Mouse (Mus musculus) limb, embryonic 12.5 days (tissue): ENCODE data around the gene Ugt1a1. TPM values are rescaled to one million over a fixed set of nuclear protein-coding genes. Genes with fewer than 3 reads are reported as not detected.
"Not testable (repeated sequence)": the region's sequence is repeated elsewhere in the genome, so short reads cannot be mapped to it uniquely, and the experiment has no call there.

Experiments used
- ATAC-seq: fragments of 200-750 bp; cut with Nextera tagmentation; 2 replicates; pipeline ENCODE4 v1.8.0; 2017; ENCODE audit warnings: low read depth, moderate TSS enrichment; ENCODE audit not compliant: insufficient number of reproducible peaks, insufficient read depth, low FRiP score, low TSS enrichment
- H3K27ac ChIP-seq: fragments of 300-500 bp; sonication (generic); 2 replicates; pipeline ENCODE4 v1.5.1; 2016; ENCODE audit warnings: mild to moderate bottlenecking, moderate library complexity
- H3K27me3 ChIP-seq: fragments of 300-500 bp; sonication (generic); 2 replicates; pipeline ENCODE4 v1.6.1; 2016; ENCODE audit warnings: mild to moderate bottlenecking, moderate library complexity
- H3K36me3 ChIP-seq: fragments of 300-500 bp; sonication (generic); 2 replicates; pipeline ENCODE4 v1.6.1; 2016; ENCODE audit warnings: mild to moderate bottlenecking, moderate library complexity
- H3K4me1 ChIP-seq: fragments of 300-500 bp; sonication (generic); replicated peaks from 2 replicates; pipeline ENCODE4 v1.6.1; 2016
- H3K4me2 ChIP-seq: fragments of 300-500 bp; sonication (generic); 2 replicates; pipeline ENCODE4 v1.6.1; 2016; ENCODE audit warnings: mild to moderate bottlenecking, moderate library complexity
- H3K4me3 ChIP-seq: fragments of 300-500 bp; sonication (generic); replicated peaks from 2 replicates; pipeline ENCODE4 v1.5.1; 2016; ENCODE audit warnings: mild to moderate bottlenecking
- H3K9ac ChIP-seq: fragments of 300-500 bp; sonication (generic); replicated peaks from 2 replicates; pipeline ENCODE4 v1.6.1; 2016; ENCODE audit warnings: mild to moderate bottlenecking, moderate library complexity
- H3K9me3 ChIP-seq: fragments of 300-500 bp; sonication (generic); 2 replicates; pipeline ENCODE4 v1.6.1; 2016; ENCODE audit warnings: mild to moderate bottlenecking, moderate library complexity
- WGBS: fragments of 180-500 bp; shearing (Covaris S2); methylation state at CpG from one replicate; pipeline ENCODE4 v1.1.7; 2016; 5-methylcytosine and 5-hydroxymethylcytosine counted together
- polyA plus RNA-seq: library from polyadenylated mRNA; unstranded; fragments of >200 nt; fragmentation: Nextera tagmentation; extraction: Ambion mirVana; gene quantifications from 2 replicates; pipeline ENCODE4 v1.2.1, GENCODE M21; 2016

The Ugt1a1 gene
- polyA plus RNA-seq, 1 experiment from 2014 or later, result not detected

DNA sequence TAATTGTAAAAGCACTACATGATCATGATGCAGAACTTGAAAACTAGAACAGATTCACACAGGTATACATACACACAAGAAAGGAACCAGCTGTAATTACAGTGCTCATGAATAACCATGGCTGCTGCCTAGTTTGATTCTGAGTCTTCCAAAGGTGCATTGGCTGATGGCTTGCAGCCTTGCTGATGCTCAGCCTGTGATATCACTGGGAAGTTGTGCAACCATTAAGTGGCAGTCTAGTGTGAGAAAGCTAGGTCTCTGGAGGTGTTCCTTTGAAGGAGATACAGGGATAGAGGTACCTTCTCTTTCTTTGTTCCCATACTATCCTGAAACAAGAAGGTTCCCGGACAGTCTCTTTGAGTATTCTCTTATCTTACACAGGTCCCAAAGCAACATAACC lies 7.3 kb downstream of the Ugt1a1 start:
- Histone ChIP-seq H3K27ac (no peak overlapping the region), H3K4me3 (no peak overlapping the region), H3K9me3 (peaks cover 33% of the 10 kb centered on the region), H3K9ac (no peak overlapping the region), H3K27me3 (no peaks in the 10 kb centered on the region), H3K36me3 (no peaks in the 10 kb centered on the region), H3K4me2 (no peak overlapping the region), H3K4me1 (no peaks in the 10 kb centered on the region)
- WGBS, result 12% methylated on average over 1 of the region's 1 CpGs
- ATAC-seq, result no peak

DNA sequence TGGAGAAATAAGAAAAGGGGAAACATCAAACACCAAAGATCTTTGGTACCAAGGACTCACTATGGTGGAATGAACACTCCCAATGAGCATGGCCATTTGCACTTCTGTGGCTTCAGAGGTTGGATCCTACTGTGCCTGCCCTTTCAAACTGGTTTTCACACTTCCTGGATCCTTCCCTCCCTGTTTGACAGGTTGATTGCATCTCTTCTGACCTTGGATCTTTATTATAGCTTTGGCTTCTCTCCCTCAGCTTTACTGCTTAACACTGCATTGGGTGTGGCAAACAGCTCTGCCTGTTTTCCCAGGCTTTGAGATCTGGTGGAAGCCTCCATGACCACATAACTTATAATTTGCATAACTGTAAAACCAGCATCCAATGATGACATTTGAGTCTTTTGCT lies 8.6 kb downstream of the Ugt1a1 start:
- Histone ChIP-seq H3K4me1 (no peaks in the 10 kb centered on the region), H3K4me2 (no peak overlapping the region), H3K4me3 (no peak overlapping the region), H3K9me3 (peaks cover 23% of the 10 kb centered on the region), H3K36me3 (no peaks in the 10 kb centered on the region), H3K27me3 (no peaks in the 10 kb centered on the region), H3K27ac (no peak overlapping the region), H3K9ac (no peak overlapping the region)
- no peak for ATAC-seq

DNA sequence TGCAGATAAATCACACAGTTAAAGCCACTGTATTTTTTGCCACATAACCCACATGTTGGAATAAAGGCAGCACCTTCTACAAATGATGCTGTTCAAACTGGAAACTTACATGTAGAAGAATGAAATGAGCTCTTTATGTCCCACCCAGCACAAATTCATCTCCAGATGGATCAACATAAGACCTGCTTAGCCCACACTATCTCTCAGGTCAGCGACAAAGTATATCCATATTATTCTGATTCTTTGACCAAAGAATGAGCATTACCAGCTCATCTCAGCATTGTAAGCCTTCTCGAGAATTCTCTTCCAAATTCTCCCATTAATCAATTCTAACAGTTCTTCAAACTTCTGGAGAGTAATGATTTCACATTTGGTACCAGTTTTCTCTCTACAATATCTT lies 10.5 kb downstream of the Ugt1a1 start:
- WGBS, result 54% methylated on average over 2 of the region's 2 CpGs
- H3K4me1 ChIP-seq, result no peaks in the 10 kb centered on the region

DNA sequence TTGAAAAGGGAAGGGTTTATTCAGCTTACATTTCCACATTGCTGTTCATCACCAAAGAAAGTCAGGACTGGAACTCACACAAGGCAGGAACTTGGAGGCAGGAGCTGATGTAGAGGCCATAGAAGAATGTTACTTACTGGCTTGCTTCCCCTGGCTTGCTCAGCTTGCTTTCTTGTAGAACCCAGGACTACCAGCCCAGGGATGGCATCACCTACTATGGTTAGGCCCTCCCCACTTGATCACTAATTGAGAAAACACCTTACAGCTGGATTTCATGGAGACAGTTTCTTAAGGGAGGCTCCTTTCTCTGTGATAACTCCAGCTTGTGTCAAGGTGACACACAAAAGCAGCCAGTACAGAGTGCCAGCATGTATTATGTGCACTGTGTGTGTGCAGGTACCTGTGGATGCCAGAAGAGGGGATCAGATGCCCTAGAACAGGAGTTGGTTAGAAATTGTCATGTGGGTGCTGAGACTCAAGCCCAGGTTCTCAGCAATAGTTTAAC lies 11.3 kb downstream of the Ugt1a1 start:
- H3K9me3 ChIP-seq, result peaks cover 28% of the 10 kb centered on the region
- ATAC-seq, H3K4me2 ChIP-seq, H3K9ac ChIP-seq, H3K27ac ChIP-seq, H3K4me3 ChIP-seq, H3K36me3 ChIP-seq, H3K4me1 ChIP-seq, H3K27me3 ChIP-seq: not testable (repeated sequence)

More for the DNA sequence above, 10.5 kb downstream of the Ugt1a1 start:
- no peaks in the 10 kb centered on the region for H3K36me3 ChIP-seq
- no peak overlapping the region for H3K4me2 ChIP-seq
- no peak overlapping the region for H3K4me3 ChIP-seq
- H3K27ac ChIP-seq, result no peak overlapping the region
- no peak for ATAC-seq
- H3K9me3 ChIP-seq, result peaks cover 25% of the 10 kb centered on the region
- H3K9ac ChIP-seq, result no peak overlapping the region
- no peaks in the 10 kb centered on the region for H3K27me3 ChIP-seq

DNA sequence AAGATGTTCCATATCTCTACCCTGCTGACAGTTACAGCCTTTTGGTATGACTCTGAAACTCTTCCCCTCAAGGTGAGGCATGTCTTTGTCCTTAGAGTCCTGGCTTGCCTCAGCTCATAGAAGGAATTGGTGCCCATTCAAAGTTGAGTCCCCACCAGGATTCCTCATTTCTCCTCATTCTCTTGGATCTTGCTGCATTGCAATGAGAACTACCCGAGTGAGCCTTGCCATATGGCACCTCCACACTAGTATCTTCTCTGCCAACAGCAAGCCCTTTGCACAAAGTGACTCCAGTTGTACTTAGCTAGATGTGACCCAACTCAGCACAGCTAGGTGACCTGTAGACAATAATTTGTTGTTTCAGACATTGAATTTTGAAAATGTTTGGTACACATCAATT lies 11.8 kb downstream of the Ugt1a1 start:
- Histone ChIP-seq H3K27ac (no peak overlapping the region), H3K4me3 (no peak overlapping the region), H3K36me3 (no peaks in the 10 kb centered on the region), H3K4me2 (no peak overlapping the region), H3K4me1 (no peaks in the 10 kb centered on the region), H3K27me3 (no peaks in the 10 kb centered on the region), H3K9ac (no peak overlapping the region), H3K9me3 (peaks cover 34% of the 10 kb centered on the region)
- 53% methylated on average over 1 of the region's 1 CpGs for WGBS
- no peak for ATAC-seq

DNA sequence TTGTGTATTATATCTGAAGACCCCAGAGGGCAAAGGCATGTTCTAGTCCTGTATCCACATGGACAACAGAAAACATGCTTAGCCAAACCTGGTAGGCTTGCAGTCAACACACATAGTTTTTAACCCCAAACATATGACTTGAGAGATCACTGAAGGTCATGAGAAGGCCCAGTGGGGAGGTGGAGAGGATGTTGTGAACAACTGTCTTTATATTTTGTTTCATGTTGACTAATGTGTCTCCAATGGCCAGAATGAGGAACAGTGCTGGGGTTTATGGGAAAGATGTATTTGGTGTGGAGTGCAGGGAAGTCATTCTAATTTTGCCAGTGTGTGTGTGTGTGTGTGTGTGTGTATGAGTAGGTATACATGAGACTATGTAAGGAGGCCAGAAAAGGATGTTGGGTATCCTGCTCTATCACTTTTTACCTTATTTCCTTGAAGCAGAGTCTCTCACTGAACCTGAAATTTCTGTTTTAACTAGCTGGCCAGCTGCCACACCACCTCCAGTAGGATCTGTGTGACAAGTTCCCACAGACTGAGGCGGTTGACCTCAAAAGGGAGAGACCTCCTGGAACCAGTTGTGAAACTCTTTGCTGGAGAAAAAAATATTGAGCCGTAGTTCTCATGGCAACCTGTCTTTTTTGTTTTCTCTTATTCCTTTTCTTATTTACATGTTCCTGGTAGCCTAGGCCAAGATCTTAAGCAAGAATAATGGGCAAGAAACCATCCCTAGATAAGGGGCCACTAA lies 12.4 kb downstream of the Ugt1a1 start:
- WGBS, result 66% methylated on average over 2 of the region's 2 CpGs
- no peaks in the 10 kb centered on the region for H3K4me1 ChIP-seq
- H3K9me3 ChIP-seq, result peaks cover 40% of the 10 kb centered on the region
- no peaks in the 10 kb centered on the region for H3K36me3 ChIP-seq
- no peak for ATAC-seq
- H3K9ac ChIP-seq, result no peak overlapping the region
- no peak overlapping the region for H3K27ac ChIP-seq
- H3K4me2 ChIP-seq, result no peak overlapping the region
- H3K27me3 ChIP-seq, result no peaks in the 10 kb centered on the region
- no peak overlapping the region for H3K4me3 ChIP-seq

DNA sequence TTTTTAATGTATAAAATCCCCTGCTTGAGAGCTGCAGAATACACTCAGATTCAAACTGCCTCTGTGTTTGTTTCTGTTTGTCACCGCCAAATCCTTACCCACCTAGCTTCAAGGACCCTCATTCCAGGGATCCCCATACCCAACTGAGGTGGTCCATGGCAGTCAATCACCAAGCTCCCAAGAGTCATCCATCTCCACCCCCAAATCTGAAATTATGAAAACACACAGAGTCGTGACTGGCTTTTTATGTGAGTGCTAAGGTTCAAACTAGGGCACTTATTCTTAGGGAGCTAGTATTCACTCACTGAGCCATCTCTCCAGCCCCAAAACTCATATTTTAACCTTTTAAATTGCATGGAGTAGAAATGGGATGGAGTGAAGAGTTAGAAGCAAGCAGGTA lies 13.5 kb downstream of the Ugt1a1 start:
- not testable (repeated sequence) for H3K27ac ChIP-seq, H3K4me3 ChIP-seq, H3K36me3 ChIP-seq, ATAC-seq, H3K4me2 ChIP-seq, H3K4me1 ChIP-seq, H3K9ac ChIP-seq, H3K27me3 ChIP-seq
- peaks cover 51% of the 10 kb centered on the region for H3K9me3 ChIP-seq
- WGBS, result 36% methylated on average over 2 of the region's 2 CpGs

DNA sequence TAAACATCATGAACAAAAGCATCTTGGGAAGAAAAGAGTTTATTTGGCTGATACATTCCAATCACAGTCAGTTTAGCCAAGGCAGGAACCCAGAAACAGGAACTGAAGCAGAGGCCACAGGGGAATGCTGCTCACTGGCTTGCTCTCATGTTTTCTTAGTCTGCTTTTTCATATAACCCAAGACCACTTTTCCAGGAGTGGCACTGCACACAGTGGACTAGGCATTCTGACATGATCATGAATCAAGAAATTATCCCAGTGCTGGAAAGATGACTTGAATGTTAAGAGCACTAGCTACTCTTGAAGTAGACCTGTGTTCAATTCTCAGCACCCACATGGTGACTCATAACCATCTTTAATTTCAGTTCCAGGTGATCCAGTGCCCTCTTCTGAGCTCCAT lies 14.0 kb downstream of the Ugt1a1 start:
- Histone ChIP-seq H3K36me3 (no peaks in the 10 kb centered on the region), H3K9me3 (peaks cover 55% of the 10 kb centered on the region), H3K27me3 (no peaks in the 10 kb centered on the region), H3K4me2 (no peak overlapping the region), H3K27ac (no peak overlapping the region), H3K9ac (no peak overlapping the region), H3K4me3 (no peak overlapping the region), H3K4me1 (no peaks in the 10 kb centered on the region)
- ATAC-seq, result no peak

DNA sequence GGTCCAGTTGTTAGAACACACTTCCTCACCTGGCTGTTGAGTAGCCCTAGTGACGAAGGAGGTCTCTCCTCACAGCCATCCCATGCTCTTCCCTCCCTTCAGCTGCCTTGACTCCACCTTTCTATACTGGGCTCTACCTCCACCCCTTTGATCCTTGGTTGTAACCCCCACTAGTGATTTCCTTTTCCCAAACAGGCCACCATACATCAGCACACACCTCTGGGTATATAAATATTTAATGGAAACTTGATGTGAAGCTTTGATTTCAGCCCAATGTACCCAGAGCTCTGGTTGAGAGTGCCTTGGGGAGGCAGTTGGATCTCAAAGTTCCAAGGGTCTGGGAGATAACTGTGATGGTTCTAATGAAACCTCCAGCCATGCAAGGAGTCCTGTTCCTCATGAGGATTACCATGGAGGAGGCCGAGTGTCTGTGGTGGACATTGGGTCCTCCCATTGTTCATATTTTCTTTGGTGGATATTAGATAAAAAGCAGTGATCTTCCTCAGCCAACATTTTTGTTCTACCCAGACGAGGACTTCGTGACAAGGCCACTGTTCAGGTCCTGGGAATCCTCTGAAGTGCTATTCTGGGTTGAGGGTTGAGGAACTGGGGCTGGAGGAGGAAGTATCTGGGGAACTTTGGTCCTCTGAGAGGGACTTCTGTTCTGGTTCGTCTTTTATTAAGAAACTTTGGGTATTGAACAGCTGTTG lies 15.1 kb downstream of the Ugt1a1 start, which contains the start of gene Mroh2a:
Gene Mroh2a, plus strand, starts transcription at position 317 of the 710 bp plus-strand sequence.
- H3K27ac ChIP-seq, result no peak within 1 kb of the TSS
- no peak for ATAC-seq
- H3K27me3 ChIP-seq, result no peaks in the 10 kb centered on the region
- no peak within 1 kb of the TSS for H3K9ac ChIP-seq
- no peak within 1 kb of the TSS for H3K4me3 ChIP-seq
- H3K4me2 ChIP-seq, result no peak within 1 kb of the TSS
- peaks cover 66% of the 10 kb centered on the region for H3K9me3 ChIP-seq
- 58% methylated on average over 5 of the region's 5 CpGs for WGBS
- H3K36me3 ChIP-seq, result no peaks in the 10 kb centered on the region
- no peaks in the 10 kb centered on the region for H3K4me1 ChIP-seq

DNA sequence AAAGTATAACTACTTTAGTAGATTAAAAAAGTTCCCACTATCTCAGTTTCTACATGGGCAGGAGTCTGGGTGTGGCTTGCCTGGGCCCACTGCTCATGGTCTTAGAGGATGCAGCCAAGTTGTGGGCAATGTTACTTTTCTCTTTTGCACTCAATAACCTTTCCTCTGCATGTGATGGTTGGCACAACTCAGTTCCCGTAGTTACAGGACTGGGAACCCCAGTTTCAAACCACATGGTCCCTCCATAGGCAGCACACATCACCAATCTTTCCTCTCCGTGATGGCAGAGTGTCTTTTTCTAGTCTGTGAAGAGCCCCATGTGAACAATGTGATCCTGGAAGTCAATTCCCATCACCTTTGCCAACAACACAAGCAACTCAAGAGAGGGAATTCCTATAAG lies 15.7 kb downstream of the Ugt1a1 start:
- WGBS, result 61% methylated on average over 2 of the region's 2 CpGs

DNA sequence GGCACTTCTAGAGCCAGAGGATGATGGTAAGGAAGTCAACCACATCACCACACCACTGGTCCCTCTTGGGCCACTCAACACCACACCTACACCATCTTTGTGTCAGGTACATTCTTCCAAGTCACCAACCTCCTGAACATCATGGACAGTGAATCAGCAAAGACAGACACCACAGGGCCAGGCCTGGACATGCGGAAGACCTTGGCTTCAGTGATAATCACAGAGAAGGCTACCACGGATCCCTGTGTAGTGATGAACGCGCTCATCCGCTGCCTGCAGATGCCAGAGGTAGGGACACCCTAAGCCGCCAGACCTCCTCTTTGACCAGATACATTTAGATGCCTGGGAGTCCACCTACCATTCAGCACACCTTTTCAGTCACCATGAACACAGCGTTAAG lies 16.4 kb downstream of the Ugt1a1 start:
- 69% methylated on average over 7 of the region's 7 CpGs for WGBS
- no peak overlapping the region for H3K27ac ChIP-seq
- H3K4me2 ChIP-seq, result no peak overlapping the region
- no peaks in the 10 kb centered on the region for H3K4me1 ChIP-seq
- no peaks in the 10 kb centered on the region for H3K27me3 ChIP-seq
- peaks cover 79% of the 10 kb centered on the region for H3K9me3 ChIP-seq
- no peak overlapping the region for H3K4me3 ChIP-seq
- ATAC-seq, result no peak
- no peak overlapping the region for H3K9ac ChIP-seq
- no peaks in the 10 kb centered on the region for H3K36me3 ChIP-seq

More for the DNA sequence above, 15.7 kb downstream of the Ugt1a1 start:
- Histone ChIP-seq H3K36me3 (no peaks in the 10 kb centered on the region), H3K9ac (no peak overlapping the region), H3K4me2 (no peak overlapping the region), H3K27me3 (no peaks in the 10 kb centered on the region), H3K9me3 (peaks cover 73% of the 10 kb centered on the region), H3K4me1 (no peaks in the 10 kb centered on the region), H3K4me3 (no peak overlapping the region), H3K27ac (no peak overlapping the region)
- no peak for ATAC-seq
